Mouse (Mus musculus) forebrain, embryonic 11.5 days (tissue): ENCODE measurements around the gene Myo9b. TPM values are rescaled to one million over a fixed set of nuclear protein-coding genes. Genes with fewer than 3 reads are reported as not detected.

Source experiments
- ATAC-seq: fragments of 200-750 bp; cut with Nextera tagmentation; replicated peaks from 2 replicates; pipeline ENCODE4 v1.8.0; 2017; ENCODE audit warnings: moderate TSS enrichment; ENCODE audit not compliant: low FRiP score
- DNase-seq: peaks from one replicate; pipeline ENCODE4 v3.0.0-alpha.2; 2017; ENCODE audit warnings: low spot score
- H3K27ac ChIP-seq: fragments of 300-500 bp; sonication (generic); 2 replicates; pipeline ENCODE4 v1.5.1; 2014; ENCODE audit warnings: low read depth, low read length
- H3K27me3 ChIP-seq: fragments of 300-500 bp; sonication (generic); 2 replicates; pipeline ENCODE4 v1.6.1; 2014; ENCODE audit warnings: mild to moderate bottlenecking, low read length, mixed read lengths; ENCODE audit not compliant: control insufficient read depth, insufficient read depth
- H3K36me3 ChIP-seq: fragments of 300-500 bp; sonication (generic); 2 replicates; pipeline ENCODE4 v1.6.1; 2014; ENCODE audit warnings: mild to moderate bottlenecking, low read length, moderate library complexity, mixed read lengths; ENCODE audit not compliant: control insufficient read depth, insufficient read depth
- H3K4me1 ChIP-seq: fragments of 300-500 bp; sonication (generic); replicated peaks from 2 replicates; pipeline ENCODE4 v1.6.1; 2014; ENCODE audit warnings: low read length, mixed read lengths; ENCODE audit not compliant: control insufficient read depth, insufficient read depth
- H3K4me2 ChIP-seq: fragments of 300-500 bp; sonication (generic); 2 replicates; pipeline ENCODE4 v1.6.1; 2014; ENCODE audit warnings: low read depth, mild to moderate bottlenecking, low read length, moderate library complexity, mixed read lengths; ENCODE audit not compliant: severe bottlenecking
- H3K4me3 ChIP-seq: fragments of 300-500 bp; sonication (generic); 2 replicates; pipeline ENCODE4 v1.5.1; 2014; ENCODE audit warnings: low read depth, low read length
- H3K9ac ChIP-seq: fragments of 300-500 bp; sonication (generic); 2 replicates; pipeline ENCODE4 v1.6.1; 2014; ENCODE audit warnings: low read length
- H3K9me3 ChIP-seq: fragments of 300-500 bp; sonication (generic); 2 replicates; pipeline ENCODE4 v1.6.1; 2016; ENCODE audit warnings: low read length, mixed read lengths; ENCODE audit not compliant: control insufficient read depth
- WGBS: fragments of 180-500 bp; shearing (Covaris S2); extraction: QIAGEN DNeasy Blood & Tissue Kit; methylation state at CpG from one replicate; pipeline ENCODE4 v1.1.7; 2014; 5-methylcytosine and 5-hydroxymethylcytosine counted together
- polyA plus RNA-seq: library from polyadenylated mRNA; unstranded; fragments of >200 nt; fragmentation: Nextera tagmentation; extraction: Ambion mirVana; gene quantifications from 2 replicates; pipeline ENCODE4 v1.2.1, GENCODE M21; 2014

Myo9b gene
- polyA plus RNA-seq, 1 experiment from 2014 or later, result 24.3 TPM

- no peak overlapping the region for H3K4me3 ChIP-seq
- WGBS, result 92% methylated on average over 2 of the region's 2 CpGs
- H3K27ac ChIP-seq, result no peak overlapping the region
- no peaks in the 10 kb centered on the region for H3K36me3 ChIP-seq
- no peak overlapping the region for H3K4me2 ChIP-seq
- no peaks in the 10 kb centered on the region for H3K9me3 ChIP-seq
- DNase-seq (no peak), ATAC-seq (no peak)
- no peak overlapping the region for H3K9ac ChIP-seq
- H3K4me1 ChIP-seq, result no peaks in the 10 kb centered on the region
- H3K27me3 ChIP-seq, result no peaks in the 10 kb centered on the region
Measured at GRCm38 (mm10) chr8:71391696-71392095, 119.2 kb downstream of the Myo9b start.

- 78% methylated on average over 5 of the region's 5 CpGs for WGBS
- H3K27me3 ChIP-seq, result no peaks in the 10 kb centered on the region
- ATAC-seq (no peak), DNase-seq (peak; percentile 39)
- H3K4me1 ChIP-seq, result peaks cover 3% of the 10 kb centered on the region
- H3K36me3 ChIP-seq, result no peaks in the 10 kb centered on the region
- no peak overlapping the region for H3K4me2 ChIP-seq
- H3K27ac ChIP-seq, result no peak overlapping the region
- no peak overlapping the region for H3K9ac ChIP-seq
- H3K9me3 ChIP-seq, result no peaks in the 10 kb centered on the region
- H3K4me3 ChIP-seq, result no peak overlapping the region
Measured at GRCm38 (mm10) chr8:71392391-71392790, 119.9 kb downstream of the Myo9b start.

- Histone ChIP-seq H3K9ac (no peak overlapping the region; the same call in 1 of the 2 replicates), H3K36me3 (no peaks in the 10 kb centered on the region), H3K9me3 (no peaks in the 10 kb centered on the region), H3K4me1 (peaks cover 7% of the 10 kb centered on the region), H3K4me3 (no peak overlapping the region), H3K27ac (no peak overlapping the region), H3K4me2 (0 out of 2 replicates have a peak overlapping the region, but pooled peaks have one; percentile 27), H3K27me3 (no peaks in the 10 kb centered on the region)
- DNase-seq (peak; percentile 75), ATAC-seq (no peak)
- WGBS, result 5% methylated on average over 3 of the region's 3 CpGs
Measured at GRCm38 (mm10) chr8:71392871-71393270, 120.4 kb downstream of the Myo9b start.

GRCm38 (mm10) chr8:71394481-71394880 lies 122.0 kb downstream of the Myo9b start:
- no peaks in the 10 kb centered on the region for H3K27me3 ChIP-seq
- 85% methylated on average over 7 of the region's 7 CpGs for WGBS
- no peak overlapping the region for H3K9ac ChIP-seq
- H3K4me2 ChIP-seq, result no peak overlapping the region
- peak; percentile 30 for DNase-seq
- peaks cover 7% of the 10 kb centered on the region for H3K4me1 ChIP-seq
- no peak overlapping the region for H3K27ac ChIP-seq
- H3K4me3 ChIP-seq, result no peak overlapping the region
- no peak for ATAC-seq
- no peaks in the 10 kb centered on the region; the same call in 1 of the 2 replicates for H3K36me3 ChIP-seq
- H3K9me3 ChIP-seq, result no peaks in the 10 kb centered on the region

- Histone ChIP-seq H3K4me2 (no peak overlapping the region), H3K27ac (no peak overlapping the region), H3K36me3 (no peaks in the 10 kb centered on the region; the same call in 1 of the 2 replicates), H3K9me3 (no peaks in the 10 kb centered on the region), H3K27me3 (no peaks in the 10 kb centered on the region), H3K4me1 (peaks cover 7% of the 10 kb centered on the region), H3K4me3 (no peak overlapping the region), H3K9ac (no peak overlapping the region)
- 84% methylated on average over 10 of the region's 10 CpGs for WGBS
- no peak for ATAC-seq
- DNase-seq, result peak; percentile 44
Measured at GRCm38 (mm10) chr8:71395071-71395470, 122.6 kb downstream of the Myo9b start.

- Histone ChIP-seq H3K4me3 (peak within 1 kb of the TSS; percentile 79), H3K9ac (no peak within 1 kb of the TSS; the same call in 1 of the 2 replicates)
- 89% methylated on average over 9 of the region's 9 CpGs for WGBS
Measured at GRCm38 (mm10) chr8:71395629-71396028, 123.1 kb downstream of the Myo9b start, which contains the start of gene Ushbp1. Ushbp1 (minus strand) TSS chr8:71395802.

GRCm38 (mm10) chr8:71396639-71397305 lies 124.3 kb downstream of the Myo9b start, which contains the start of gene Babam1:
Babam1 (plus strand) TSS chr8:71396861.
- Histone ChIP-seq H3K27ac (peak within 1 kb of the TSS; percentile 3; the same call in 1 of the 2 replicates), H3K4me1 (peaks cover 7% of the 10 kb centered on the region), H3K4me3 (peak within 1 kb of the TSS; percentile 79), H3K36me3 (no peaks in the 10 kb centered on the region; the same call in 1 of the 2 replicates), H3K4me2 (peak within 1 kb of the TSS; percentile 86), H3K9me3 (no peaks in the 10 kb centered on the region), H3K27me3 (no peaks in the 10 kb centered on the region), H3K9ac (peak within 1 kb of the TSS; percentile 58)
- WGBS, result under 1% methylated on average over 34 of the region's 34 CpGs
- DNase-seq (peak; percentile 92), ATAC-seq (peak; percentile 98)

More at GRCm38 (mm10) chr8:71395629-71396028, 123.1 kb downstream of the Myo9b start, which contains the start of gene Ushbp1:
- no peaks in the 10 kb centered on the region for H3K27me3 ChIP-seq
- H3K9me3 ChIP-seq, result no peaks in the 10 kb centered on the region
- peaks cover 7% of the 10 kb centered on the region for H3K4me1 ChIP-seq
- no peaks in the 10 kb centered on the region; the same call in 1 of the 2 replicates for H3K36me3 ChIP-seq
- peak within 1 kb of the TSS; percentile 3; the same call in 1 of the 2 replicates for H3K27ac ChIP-seq
- peak within 1 kb of the TSS; percentile 28; the same call in 1 of the 2 replicates for H3K4me2 ChIP-seq
- ATAC-seq (no peak), DNase-seq (peak; percentile 47)

GRCm38 (mm10) chr8:71397701-71398100 lies 125.2 kb downstream of the Myo9b start:
- peak overlapping the region; percentile 58 for H3K9ac ChIP-seq
- H3K27ac ChIP-seq, result no peak overlapping the region
- DNase-seq, result no peak

More at GRCm38 (mm10) chr8:71397701-71398100, 125.2 kb downstream of the Myo9b start:
- H3K27me3 ChIP-seq, result no peaks in the 10 kb centered on the region
- ATAC-seq, result no peak
- 86% methylated on average over 12 of the region's 12 CpGs for WGBS
- H3K4me1 ChIP-seq, result peaks cover 7% of the 10 kb centered on the region
- H3K4me2 ChIP-seq, result peak overlapping the region; percentile 86
- peak overlapping the region; percentile 79 for H3K4me3 ChIP-seq
- H3K9me3 ChIP-seq, result no peaks in the 10 kb centered on the region
- no peaks in the 10 kb centered on the region; the same call in 1 of the 2 replicates for H3K36me3 ChIP-seq
